Mouse (Mus musculus): ENCODE measurements at regions not wholly inside any gene's neighbourhood (a gene's known extent, or its start where the extent isn't known, plus 50 kb on each side); places are given as distances from the start of the nearest gene placed in this dataset.
"Not testable (repeated sequence)": the region's sequence is repeated elsewhere in the genome, so short reads cannot be mapped to it uniquely, and the experiment has no call there.

DNA sequence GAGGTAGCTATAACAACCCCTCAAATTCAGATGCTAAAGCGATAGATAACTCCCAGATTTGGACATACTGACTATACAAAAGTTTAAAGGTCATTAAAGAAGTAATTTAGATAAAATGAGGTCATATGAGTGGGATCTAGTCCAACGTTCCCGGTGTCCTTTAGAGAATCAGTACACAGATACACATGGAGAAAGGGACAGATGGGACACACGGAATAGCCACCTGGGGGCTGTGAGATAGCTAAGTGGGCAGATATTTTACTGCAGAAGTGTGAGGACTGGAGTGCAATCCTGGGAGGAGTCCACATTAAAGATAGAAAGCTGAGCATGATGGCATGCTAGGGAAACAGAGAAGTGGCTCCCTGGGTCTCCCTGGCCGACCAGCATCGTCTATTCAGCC is 164.1 kb upstream of the Castor2 start:
- DNase-seq: no peak

- DNase-seq: no peak
Observed at GRCm38 (mm10) chr5:133935006-133935405, 164.5 kb upstream of the Castor2 start.

GRCm38 (mm10) chr5:133930101-133930500 is 169.4 kb upstream of the Castor2 start:
- DNase-seq: no peak

- no peak for DNase-seq
Observed at GRCm38 (mm10) chr5:133927054-133927453, 172.5 kb upstream of the Castor2 start.

GRCm38 (mm10) chr5:133925184-133925900 is 174.2 kb upstream of the Castor2 start:
- DNase-seq: no peak

GRCm38 (mm10) chr5:133922181-133922580 is 177.3 kb upstream of the Castor2 start:
- DNase-seq: no peak

DNA sequence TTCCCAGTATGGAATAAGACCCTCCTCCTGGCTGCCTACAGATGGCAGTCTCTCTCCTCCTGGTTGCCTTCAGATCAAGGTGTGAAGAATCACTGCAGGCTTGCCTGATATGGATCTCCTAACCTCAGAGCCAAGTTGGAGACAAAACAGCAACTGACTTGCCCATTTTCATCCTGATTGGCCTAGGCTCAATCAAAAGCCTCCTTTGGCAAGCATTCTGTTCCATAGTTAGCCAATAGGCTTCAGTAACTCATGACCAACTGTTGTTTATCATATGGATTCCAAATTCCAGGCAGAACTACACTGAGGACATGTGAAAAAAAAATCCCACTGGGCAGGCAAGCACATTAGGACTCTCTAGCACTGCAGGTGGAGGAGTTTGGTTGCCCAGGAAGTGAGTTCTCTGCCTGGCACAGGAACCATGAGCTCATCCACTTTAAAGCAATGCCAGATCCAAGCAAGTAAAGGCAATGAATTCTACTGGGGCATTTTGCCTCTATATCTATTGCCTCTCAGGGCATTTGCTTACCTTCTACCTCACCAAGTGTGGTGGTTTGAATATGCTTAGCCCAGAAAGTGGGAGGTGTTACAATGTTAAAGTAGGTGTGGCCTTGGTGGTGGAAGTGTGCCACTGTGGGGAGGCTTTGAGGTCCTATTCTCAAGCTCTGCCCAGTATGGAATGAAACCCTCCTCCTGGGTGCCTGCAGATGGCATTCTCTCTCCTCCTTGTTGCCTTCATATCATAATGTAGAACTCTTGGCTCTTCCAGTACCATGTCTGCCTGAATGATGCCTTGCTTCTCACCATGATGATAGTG is 183.6 kb upstream of the Castor2 start:
- no peak for DNase-seq

GRCm38 (mm10) chr5:133907442-133907841 is 192.1 kb upstream of the Castor2 start:
- DNase-seq: no peak

DNA sequence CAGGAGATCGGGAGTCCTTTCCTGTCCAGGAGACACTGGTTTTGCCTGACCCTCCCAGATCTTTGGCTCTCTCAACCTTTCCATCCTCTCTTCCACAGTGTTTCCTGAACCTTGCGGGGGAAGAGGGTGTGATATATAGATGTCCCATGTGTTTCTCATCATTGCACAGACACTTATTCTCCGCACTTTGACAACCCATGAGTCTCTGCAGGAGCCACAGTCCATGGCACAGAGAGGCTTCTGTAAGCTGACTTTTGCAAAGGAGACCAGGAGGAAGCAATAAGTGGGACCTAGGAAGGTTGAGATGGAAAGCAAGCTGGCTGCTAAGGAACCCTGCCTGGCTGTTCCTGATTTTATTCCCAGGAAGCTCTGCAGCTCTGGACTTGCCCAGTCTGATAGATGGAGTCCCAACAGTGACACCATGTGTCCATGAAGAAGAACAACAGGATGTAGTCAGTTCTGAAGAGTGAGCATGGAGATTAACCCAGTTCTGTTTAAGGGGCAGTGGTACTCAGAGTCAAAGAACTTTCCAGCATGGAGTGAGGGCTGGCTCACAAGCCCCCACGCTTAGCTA is 201.4 kb upstream of the Castor2 start:
- DNase-seq: peak; percentile 3

DNA sequence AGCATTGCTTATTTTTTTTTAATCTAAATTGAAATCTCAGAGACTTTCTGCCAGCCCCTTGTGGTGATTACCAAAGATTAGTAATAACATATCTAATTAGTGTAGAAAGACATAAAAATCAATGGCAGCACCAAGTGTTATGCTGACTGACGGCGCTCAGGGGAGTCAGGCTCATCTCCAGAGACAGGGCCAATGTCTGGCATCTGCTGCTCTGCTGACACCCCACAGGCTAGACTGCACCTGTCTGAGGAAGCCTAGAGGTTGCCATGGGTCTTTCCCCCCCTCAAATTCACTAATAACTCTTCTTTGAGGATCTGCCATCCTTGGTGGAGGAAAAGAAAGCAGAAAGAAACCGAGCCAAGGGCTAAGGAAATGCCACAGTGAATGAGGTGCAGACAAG is 208.8 kb upstream of the Castor2 start:
- no peak for DNase-seq

DNA sequence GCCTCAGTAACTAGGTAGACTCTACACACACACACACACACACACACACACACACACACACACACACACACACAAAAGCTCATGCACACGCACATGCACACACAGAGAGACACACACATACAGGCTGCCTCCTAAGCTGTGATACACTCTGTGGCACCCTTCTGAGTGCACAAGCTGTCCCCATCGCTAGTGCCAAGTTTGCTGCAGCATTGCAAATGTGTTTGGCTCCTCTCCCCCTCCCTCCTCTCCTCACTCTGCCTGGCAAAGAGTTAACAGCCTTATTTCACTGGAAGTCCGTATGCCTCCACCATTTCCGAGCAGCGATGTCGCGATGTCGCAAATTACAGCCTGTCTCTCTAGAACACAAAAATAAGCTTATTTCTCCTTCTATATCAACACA is 209.7 kb upstream of the Castor2 start:
- DNase-seq: no peak

DNA sequence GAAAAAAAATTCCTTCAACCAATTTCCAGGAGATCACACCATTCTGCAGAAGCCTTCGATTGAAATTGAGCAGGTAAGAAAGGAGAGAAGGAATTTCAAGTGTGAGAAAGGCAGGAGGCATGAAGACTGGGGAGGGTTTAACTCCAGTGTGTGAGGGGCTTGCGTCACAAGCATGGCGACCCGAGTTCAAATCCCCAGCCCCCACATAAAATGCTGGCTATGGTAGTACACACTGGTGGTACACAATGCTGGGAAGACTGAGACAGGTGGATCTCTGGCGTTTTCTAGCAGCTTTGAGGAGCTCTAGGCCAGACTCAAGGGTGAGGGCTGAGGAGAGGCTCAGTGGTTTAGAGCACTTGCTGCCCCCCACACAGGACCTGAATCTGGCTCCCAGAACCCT is 214.0 kb upstream of the Castor2 start:
- DNase-seq: no peak

DNA sequence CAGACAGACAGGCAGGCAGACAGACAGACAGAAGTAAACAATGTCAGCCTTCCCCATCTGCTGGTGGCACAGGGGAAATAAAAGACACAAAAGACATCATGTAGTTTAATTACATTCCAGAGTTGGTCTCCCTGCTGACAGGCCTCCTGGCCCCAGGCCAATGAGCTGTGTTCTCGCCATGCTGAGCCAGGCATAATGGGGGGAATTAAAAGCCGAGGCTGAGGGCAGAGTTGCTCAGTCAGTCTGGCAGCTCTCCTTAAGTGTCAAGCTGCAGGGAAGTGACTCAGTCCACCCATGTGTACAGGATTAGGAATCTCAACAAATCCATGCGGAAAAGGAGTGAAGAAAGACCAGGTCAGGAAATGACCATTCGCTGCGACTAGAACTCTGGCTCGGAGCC is 214.5 kb upstream of the Castor2 start:
- peak; percentile 46 for DNase-seq

- no peak for DNase-seq
Observed at GRCm38 (mm10) chr5:133884593-133884992, 214.9 kb upstream of the Castor2 start.

DNA sequence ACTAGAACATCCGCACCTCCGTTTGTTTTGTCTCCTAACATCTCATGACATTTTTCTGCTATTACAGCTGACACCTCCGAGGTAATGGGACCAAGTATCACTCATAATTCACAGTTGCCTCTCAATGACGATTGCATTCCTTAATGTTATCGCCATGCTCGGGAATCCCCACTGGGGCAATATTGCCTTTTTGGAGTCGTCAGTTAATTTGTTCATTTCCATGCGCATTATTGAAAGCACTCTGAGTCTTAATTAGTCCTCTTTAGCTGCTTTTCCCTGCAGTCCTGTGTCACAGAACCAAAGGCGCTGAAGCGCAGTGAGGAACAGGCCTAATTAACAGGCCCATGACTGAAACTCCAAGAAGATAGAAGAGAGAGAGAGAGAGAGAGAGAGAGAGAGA is 255.0 kb upstream of the Castor2 start:
- DNase-seq: no peak

DNA sequence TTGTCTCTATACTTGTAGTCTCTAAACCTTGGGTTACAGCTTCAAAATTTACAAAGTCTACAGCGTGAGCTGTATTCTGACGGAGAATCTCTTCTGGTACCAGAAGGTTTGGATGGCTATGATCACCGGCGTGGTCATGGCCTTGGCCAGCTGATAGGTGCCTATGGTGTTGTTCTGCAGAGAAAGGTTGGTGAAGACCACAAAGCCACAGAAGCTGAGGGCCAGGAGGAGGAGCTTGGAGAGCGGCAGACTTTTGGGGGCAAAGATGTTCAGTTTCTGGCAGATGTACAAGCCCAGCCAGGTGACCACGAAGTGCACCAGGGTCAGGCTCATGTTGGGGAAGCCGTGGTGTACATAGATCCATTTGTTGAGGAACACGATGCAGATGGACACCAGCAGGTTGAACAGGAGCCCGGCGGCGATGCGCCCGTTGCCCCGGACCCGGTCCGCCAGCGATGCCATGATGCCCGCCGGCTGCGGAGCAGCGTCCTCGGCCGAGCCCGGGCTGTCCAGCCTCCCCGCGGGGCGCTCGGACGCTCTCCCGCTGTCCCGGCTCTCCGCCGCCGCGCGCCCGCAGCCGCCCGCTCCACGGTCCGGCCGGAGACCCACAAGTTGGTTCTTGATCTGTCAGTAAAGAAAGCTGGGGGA is 257.3 kb upstream of the Castor2 start:
- not testable (repeated sequence) for DNase-seq

GRCm38 (mm10) chr5:133838286-133838685 is 261.2 kb upstream of the Castor2 start:
- no peak for DNase-seq

- DNase-seq: no peak
Observed at GRCm38 (mm10) chr5:133833217-133833616, 266.3 kb upstream of the Castor2 start.

GRCm38 (mm10) chr5:133828226-133828625 is 271.3 kb upstream of the Castor2 start:
- no peak for DNase-seq

GRCm38 (mm10) chr5:133823871-133824270 is 275.6 kb upstream of the Castor2 start:
- no peak for DNase-seq

GRCm38 (mm10) chr5:133821273-133821672 is 278.2 kb upstream of the Castor2 start:
- no peak for DNase-seq

DNA sequence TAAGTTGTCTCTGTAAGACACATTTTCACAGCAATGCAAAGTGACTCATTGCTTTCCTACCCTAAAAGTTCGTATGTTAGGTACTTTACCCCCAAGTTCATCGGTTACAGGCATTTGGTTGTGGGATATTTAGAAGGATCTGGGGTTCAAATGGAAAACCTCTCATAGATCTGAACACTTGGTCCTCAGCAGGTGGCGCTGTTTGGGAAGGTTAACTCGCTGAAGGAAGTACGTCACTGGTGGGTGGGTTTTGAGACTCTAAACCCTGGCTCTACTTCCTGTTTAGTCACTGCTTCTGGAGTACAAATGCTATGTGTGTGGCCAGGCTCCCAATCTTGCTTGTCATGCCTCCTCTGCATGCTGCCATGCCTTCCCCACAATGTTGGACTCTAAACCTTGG is 284.0 kb upstream of the Castor2 start:
- DNase-seq: peak; percentile 10

- DNase-seq: no peak
Observed at GRCm38 (mm10) chr5:133814436-133814835, 285.1 kb upstream of the Castor2 start.

DNA sequence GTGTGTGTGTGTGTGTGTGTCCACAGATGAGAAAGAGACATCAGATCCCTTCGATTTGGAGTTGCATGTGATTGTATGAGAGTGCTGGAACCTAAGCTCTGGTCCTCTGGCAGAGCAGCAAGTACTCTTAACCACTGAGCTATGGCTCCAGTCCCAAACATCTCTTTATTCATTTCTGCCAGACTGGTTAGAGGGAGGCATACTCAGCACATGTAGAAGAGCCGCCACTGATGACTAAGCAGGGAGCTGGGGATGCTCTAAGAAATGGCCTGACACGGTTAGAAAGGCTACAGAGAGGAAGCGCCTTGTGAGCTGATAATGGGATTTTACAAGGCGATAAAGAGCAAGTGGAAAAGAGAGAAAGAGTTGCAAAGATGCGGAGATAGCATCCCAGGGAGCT is 287.3 kb upstream of the Castor2 start:
- DNase-seq: no peak

All from kidney, adult 18-20 months (tissue).